Mouse (Mus musculus) forelimb bud, embryonic 11.5 days (tissue): ENCODE data around the gene C130050O18Rik.

Source experiments
- DNase-seq: peaks from one replicate; pipeline ENCODE4 v3.0.0-alpha.2; 2012; ENCODE audit warnings: low read depth, low spot score

C130050O18Rik gene

DNA sequence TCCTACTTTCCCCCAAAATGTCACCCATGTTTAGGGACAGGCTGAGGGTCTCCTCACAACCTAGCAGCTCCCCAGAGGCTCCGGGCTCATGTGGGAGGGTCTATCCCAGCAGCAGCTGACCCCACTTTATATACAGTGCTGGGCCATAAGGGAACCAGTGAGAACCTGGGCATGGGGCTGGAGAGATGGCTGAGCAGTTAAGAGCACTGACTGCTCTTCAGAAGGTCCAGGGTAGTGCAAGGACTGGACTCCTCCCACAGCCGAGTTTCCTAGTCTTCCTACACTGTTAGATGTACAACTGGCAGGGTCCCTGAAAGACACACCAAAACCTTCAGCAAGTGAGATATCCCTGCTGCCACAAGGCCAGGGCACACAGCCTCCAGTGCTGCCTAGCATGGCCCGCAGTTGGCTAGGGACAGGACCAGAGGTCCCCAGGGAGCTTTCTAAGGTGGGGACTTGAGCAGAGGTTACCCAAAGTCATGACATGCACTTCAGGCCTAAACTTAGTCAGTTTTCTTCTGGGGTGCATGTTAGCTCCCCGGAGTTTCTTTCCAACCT, 7.6 kb upstream of the C130050O18Rik start:
- no peak for DNase-seq

DNA sequence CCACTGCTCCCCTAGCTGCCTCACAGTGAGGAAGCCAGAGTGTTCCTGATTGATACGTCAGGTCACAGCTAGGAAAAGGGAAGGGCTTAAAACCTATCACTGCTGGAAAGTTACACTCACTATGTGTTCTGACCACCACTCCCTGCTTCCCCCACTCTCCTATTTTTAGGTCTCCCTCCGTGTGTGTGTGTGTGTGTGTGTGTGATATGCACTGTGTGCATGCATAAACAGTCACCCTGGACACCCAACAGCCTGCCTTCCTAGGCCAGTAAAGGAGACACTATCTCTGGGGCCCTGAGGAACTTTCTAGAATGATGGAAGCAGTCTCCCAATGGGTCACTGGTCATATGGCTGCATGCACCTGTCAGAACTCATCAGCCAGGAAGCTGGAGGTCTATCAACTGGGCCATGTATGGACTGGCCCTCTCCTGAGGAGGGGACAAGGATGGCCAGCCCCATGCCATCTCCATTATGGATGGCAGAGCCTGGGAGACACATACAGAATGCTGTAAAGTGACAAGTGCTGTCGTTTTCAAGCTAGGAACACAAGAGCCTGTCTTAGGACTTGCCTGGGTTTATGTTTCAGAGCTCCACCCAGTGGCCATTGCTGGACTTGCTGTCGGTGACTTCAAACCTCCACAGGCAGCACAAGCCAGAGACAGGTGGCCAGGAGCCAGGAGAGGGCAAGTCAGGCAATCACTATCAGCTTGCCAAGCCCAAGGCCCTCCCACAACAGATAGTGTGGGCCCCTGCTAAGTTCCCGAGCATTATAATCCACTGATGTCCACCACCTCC, 6.9 kb upstream of the C130050O18Rik start:
- DNase-seq, result peak; percentile 83

DNA sequence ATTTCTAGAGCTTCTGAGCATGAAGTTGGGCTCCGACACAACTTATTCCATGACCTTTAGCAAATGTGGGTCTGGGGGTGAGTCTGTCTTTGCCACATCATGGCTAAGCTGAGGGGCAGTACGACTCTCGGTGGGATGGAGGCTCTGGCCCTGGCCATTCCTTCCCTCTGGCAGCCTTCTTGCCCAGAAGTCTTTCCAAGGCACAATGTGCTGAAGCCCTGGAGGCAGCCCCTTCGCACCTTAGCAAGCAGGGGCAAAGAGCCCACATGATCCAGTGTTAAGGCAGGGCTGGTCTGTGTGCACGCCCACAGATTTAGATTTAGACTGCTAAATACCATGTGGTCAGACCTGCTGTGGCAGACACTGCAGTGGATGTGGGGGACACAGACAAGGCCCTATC, 6.3 kb upstream of the C130050O18Rik start:
- DNase-seq, result no peak

DNA sequence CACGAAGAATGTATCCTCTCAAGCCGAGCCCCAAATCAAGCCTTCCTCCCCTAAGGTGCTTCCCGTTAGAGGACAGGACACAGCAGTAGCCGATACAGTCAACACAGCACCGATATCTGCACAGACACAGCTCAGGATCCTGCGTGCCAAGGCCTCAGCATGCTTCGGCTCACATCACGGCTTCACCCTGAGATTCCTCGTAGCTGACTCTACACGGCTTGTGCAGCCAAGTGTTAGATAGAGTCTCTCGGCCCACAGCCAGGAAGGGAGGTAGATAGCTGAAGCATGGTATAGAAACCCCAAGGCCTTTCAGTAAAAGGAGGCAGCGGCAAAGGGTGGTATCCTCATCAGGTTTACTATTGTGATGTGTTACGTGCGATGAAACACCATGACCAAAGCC, 5.1 kb upstream of the C130050O18Rik start:
- DNase-seq, result no peak

DNA sequence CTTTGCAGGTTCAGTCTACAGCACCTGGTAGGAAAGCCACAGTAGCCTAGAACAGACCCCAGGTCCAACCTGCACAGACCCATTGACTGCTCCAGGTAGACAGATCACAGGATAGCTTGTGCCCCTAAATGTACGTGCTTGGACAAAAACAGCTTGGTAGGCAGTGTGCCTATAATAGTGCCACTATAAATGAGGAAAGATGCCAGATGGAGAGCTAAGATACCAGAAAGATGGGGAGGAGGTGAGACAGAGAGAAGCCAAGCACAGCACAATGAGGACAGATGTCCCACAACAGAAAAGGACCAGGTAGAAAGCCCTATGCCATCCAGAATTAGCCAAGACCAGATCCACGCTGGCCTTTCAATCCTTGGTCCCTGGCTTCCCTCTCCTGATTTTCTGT, 3.0 kb upstream of the C130050O18Rik start:
- no peak for DNase-seq

DNA sequence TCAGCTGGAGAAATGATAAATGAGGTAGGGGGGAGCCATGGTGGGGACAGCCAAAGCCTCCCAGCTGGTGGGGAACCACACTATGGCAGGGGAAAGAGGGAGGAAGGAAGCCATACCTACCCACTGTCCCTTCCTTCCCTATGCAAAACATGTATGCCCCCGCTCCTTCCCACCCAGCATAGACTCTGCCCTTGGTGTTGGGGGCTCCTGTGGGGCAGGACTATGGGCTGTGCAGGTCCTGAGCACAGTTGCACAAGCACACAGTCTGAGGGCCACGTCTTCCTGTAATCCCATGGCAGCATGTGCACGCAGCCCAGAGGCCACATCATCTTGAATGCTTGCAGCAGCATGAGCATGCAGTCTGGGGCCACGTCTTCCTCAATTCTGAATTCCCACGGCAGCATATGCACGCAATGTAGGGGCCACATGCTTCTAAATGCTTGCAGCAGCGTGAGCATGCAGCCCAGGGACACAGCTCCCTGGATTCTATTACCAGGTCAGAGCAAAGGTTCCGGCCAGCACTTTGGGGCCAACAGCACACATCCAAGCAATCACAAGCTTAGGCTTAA, 1.3 kb upstream of the C130050O18Rik start:
- no peak for DNase-seq

DNA sequence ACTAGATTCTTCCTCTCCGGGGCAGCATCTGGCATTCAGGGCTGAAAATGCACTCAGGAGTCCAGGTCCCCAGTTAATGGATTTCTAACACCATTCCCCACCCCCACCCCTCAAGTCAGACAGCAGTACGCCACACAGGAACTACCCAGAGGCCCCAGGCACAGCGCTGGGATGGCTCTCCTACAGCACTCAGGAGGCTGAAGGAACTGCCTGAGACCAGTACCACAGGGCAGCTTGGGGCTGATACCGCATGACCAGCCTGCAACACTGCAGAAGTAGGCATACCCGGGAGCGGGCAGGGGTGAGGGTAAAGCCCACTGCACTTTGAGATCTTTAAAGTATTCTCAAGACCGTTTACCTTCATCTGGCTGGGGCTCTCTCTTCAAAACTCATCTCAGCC, 398 bp downstream of the C130050O18Rik start:
- no peak for DNase-seq

DNA sequence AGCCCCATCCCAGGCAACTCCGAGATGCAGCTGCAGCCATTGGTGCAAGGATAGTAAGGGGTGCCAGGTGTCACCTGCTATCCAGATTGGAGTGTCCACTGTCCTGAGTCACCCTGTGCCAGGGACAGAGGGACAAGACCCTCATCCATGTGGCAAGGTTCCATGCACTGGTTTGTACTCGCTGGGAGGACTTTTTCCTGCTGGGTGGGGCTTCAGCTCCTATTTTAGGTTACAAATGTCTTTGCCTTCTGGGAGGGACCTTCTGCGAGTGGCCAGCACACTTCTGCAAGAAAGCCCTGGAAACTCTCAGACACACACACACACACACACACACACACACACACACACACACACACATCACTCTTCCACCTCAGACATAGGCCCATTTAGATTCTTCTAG, 873 bp downstream of the C130050O18Rik start:
- DNase-seq, result no peak

DNA sequence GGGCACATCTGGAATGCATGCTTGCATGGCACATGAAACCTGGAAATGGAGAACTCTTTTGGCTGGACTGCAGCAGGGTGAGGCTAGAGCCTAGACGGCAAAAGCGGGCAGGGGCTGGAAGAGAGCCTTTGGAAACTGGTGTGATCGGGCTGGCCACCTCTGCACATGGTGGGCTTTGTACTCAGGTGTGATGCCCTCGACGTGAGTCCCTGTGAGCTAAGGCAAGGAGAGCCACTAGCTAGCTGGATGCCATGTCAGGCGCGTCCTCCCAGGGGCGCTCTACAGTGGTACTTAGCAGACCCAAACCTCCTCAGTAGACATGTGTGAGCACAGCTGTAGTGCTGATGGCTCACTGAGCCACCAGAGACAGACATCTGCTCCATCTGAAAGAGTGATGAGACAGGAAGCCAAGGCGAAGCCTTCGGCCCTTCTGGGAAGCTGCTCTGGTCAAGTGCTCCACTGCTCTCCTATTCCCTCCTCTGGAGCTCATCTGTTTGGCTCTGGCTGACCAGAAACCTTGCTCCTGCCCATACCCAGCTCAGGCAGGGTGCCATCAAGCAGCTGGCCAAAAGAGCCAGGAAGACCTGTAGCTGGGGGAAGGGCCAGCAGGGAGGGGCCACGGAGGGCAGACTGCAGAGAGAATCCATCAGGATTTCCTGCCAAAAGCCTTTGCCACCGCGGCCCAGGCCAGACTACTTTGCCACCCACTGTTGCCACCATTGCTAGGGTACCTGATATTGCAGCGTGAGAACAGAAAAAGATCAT, 2.2 kb downstream of the C130050O18Rik start:
- DNase-seq, result no peak

DNA sequence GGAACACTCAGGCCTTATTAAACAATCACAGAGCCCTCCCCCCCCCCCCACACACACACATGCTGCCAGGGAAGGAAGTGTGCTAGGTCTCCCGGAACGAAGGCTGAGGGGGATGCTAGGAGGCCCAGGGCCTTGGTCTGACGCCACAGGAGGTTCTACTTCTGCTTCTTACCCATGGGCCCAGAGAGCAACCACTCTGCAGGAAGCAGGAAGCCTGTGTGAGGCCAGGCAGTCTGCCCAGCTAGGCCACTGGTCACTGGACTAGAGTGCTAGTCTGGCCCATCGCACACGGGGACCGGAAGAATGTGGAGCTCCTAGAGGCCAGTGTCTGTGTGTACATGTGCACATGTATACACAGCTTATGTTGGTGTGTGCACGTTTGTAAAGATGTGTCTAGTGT, 3.4 kb downstream of the C130050O18Rik start:
- no peak for DNase-seq

DNA sequence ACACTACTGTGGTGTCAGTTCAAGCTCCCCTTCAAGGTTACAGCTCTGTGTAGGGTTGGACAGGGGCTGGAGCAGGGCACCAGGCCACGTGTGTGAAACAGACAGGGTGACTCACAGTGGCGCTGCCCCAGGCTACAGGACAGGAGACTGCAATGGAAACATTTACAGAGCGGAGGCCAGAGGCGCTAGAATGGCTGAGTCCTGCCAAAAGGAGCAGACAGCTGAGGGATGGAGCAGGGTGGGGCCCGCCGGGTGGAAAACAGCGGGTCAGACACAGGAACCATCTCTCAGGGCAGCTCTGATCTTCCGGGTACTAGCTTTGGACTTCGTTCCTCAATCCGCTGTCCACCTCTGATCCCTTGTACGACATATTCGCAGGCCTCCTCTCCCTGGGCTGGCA, 4.3 kb downstream of the C130050O18Rik start:
- DNase-seq, result no peak

DNA sequence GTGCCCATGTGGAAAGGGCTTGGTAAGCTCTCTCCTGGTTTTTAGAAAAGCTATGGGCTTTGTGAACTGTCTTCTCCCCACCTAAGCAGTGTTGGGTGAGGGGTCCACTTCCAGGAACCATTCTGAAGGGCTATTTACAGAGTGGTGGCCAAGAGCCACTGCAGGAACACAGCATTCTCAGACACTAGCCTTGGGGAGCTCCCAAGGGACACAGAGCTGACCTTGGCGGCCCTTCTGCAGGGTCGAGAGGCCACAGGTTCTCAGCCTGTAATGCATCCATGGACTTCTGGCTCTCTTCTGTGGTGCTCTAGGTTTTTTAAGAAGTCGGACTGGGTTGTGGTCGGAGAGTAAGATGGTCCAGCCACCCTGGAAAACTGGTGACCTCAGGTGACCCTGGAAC, 5.0 kb downstream of the C130050O18Rik start:
- no peak for DNase-seq

DNA sequence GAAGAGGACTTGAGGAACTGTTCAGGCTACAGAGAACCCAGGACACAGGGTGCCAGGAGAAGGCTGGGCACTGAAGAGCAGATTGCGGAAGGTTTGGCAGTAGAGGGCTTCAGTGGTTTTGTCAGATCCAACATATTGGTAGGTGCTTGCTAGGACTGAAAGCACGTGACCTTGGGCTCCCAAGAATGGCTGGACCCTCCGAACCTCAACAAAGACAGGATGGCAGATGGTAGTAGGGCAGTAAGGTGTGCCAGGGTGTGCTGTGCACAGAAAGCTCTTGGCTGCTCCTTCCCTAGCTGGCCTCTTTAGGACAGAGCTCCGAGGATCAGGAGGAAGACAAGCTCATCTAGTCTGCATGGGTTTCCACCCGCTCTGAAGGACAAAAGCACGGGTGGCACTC, 6.0 kb downstream of the C130050O18Rik start:
- no peak for DNase-seq

DNA sequence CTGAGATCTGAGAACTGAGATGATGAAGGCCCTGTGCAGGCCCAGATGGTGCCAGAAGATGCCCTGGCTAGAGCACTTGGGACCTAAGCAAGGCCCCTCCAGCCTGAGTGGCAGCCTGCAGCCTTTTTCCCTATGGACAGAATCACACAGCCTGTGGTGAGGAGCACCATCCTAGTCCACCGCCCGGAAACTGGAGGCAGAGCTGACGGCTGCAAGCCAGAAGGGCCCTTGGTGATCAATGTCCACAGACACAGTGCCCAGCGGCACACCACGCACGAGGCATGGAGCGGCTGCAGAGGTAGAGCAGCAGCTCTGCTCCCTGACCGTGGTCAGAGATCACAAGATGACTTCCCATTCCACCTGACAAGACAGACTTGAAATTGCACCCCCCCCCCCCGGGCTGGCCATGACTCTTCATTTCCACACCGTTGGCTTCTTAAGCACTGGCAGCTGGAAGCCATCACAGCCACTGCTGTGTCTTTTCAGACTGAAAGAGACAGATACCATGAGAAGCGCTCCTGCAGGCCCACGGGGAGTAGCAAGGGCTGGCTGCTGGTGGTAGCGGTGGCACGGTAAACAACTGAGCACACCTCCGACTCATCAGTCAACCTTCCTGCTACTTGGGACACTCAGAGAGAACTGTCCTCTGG, 6.7 kb downstream of the C130050O18Rik start:
- no peak for DNase-seq

DNA sequence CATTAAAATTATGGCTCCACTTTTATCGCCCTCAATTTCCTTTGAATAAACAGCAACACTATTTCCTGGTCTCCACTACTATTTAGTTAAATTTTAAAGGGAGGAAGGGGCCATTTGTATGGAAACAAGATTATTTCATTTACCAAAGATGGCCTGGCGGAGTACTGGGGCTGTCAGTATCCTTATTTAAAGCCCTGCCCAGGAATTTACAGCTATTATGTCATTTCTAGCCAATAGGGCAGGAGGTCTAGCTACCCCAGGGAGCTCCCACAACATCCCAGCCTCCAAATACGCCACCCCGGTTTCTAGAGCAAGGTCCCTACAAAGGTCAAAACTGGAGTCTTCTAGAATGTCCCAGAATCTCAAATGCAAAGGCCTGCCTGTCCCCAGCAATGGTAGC, 8.5 kb downstream of the C130050O18Rik start:
- DNase-seq, result no peak

DNA sequence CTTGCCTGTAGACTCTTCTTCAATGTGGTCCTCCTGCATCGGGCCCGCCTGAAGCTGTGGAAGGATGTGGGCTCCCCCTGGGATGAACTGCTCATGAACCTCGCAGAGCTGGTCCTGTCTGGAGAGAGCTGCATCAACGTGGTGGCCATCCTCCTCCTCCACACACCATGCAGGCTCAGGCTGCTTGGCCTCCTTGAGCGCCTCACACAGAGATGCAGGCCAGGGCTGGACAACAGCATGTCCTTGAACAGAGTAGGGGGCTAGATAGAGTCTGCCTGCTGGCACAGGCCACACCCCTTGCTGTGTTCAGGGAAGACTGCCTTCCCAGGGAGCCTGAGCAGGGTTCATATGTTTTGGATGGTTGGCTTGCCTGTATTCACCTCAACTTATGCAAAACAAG, 9.9 kb downstream of the C130050O18Rik start:
- no peak for DNase-seq

DNA sequence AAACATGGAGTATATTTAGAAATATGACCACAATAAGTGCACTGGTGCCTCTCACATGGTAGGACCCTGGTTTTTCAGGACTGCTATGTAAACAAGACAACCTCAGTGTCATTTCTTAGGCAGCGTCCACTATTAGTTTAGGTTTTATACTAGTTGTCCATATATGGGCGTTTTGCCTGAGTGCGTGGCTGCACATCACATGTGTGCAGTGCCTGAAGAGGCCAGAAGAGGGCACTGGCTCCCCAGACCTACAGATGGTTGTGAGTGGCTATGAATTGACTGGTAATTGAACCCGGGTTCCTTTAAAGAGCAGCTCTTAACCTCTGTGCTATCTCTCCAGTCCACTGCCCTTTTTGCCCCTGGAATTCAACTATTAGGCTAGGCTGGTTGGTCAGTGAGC, 11.9 kb downstream of the C130050O18Rik start:
- no peak for DNase-seq

DNA sequence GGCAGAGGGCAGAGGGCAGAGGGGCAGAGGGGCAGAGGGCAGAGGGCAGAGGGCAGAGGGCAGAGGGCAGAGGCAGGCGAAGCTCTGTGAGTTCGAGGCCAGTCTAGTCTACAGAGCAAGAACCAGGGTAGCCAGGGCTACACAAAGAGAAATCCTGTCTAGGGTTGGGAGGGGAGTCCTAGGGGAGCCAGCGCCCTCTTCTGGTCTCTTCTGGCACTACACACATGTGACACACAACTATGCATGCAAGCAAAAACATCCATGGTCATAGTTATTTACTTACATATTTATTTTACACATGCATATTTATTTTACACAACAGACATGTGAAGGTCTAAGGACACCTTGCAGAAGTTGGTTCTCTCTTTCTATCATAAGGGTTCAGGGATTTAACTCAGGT, 12.4 kb downstream of the C130050O18Rik start:
- DNase-seq, result no peak

DNA sequence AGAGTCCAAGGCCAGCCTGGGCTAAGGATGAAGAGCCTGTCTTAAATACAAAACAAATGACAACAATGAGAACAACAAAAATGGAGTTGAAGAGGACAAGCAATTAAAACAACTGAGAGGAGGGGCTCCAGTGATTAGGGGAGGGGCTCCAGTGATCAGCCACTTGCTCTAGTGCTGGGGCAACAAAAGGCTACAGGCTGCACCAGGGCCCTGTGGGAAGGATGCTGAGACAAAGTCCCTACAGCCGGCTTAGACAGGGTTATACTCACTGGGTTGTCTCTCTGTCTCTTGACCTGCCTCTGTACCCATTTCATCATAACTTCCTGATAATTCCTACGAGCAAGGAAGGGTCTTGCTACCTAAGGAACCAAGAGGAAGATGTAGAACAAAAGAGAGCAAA, 13.0 kb downstream of the C130050O18Rik start:
- DNase-seq, result no peak

DNA sequence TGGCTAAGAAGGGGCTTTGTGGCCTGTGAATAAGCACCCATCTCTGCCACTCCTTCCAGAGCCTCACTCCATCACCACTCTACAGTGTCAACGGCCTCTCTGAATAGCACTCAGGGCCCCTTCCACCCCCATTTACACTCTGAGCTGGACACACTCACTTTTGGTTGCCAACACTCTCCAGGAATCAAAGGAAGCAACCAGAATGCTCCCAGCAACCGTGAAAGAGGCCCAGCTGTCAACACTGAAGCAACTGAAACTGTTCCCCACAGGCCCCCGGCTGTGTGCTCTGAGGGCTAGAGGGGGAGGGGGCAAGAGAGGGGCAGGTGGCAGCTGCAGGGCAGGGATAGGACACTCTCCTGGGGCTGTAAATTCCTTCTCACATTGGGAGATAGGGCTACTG, 13.6 kb downstream of the C130050O18Rik start:
- DNase-seq, result no peak

DNA sequence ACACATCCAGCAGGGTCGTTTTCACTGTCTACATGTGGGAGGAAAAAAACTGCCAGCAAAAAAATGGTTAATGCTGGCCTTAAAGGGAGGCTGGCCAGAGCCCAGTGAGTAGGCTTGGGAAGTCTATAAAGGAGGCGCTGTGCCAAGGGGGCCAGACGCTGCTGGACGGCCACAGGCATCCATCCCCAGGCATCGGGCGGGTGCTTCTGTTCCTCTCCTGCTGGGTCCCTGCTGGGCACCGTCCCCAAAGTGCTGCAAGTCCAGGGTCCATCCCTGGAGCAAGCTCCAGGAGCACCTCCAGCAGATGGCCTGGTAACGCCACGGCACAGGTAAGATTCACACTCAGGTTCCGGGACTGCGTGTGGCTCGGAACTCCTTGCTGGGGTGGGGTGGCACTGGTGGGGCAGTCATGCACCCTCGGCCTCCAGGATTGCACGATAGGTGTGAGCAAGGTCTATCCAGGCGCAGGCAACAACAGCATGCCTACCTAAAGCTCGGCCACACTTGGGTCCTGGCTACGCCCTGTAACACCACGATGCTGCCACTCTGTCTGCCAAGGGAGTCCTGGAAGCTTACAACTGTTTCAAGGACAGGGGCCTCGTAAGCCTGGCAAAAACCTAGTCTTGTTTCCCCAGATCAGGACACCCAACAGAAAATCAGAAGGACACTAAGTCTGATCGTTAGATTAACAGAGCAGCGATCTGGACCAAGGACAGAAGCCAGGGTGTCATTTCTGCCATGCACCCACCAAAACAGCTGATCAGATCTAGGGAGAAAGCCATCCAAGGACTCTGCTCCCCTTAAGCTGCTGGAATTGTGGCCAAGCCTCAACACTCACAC, 18.2 kb downstream of the C130050O18Rik start, which contains the start of gene Gper1:
Gene Gper1, plus strand, starts transcription at position 126 of the 840 bp plus-strand sequence.
- no peak for DNase-seq
